Mouse (Mus musculus) intestine, postnatal 0 days (tissue): ENCODE measurements around the gene Nbea. TPM values are rescaled to one million over a fixed set of nuclear protein-coding genes. Genes with fewer than 3 reads are reported as not detected.

Source experiments
- ATAC-seq: fragments of 200-750 bp; cut with Nextera tagmentation; 2 replicates; pipeline ENCODE4 v1.8.0; 2017; ENCODE audit warnings: mild to moderate bottlenecking, moderate TSS enrichment, moderate library complexity
- H3K27ac ChIP-seq: fragments of 300-500 bp; sonication (generic); 2 replicates; pipeline ENCODE4 v1.5.1; 2014; ENCODE audit warnings: mild to moderate bottlenecking, low read depth, low read length, moderate library complexity
- H3K27me3 ChIP-seq: fragments of 300-500 bp; sonication (generic); replicated peaks from 2 replicates; pipeline ENCODE4 v1.6.1; 2014; ENCODE audit warnings: low read length, mixed read lengths; ENCODE audit not compliant: control insufficient read depth, insufficient read depth
- H3K36me3 ChIP-seq: fragments of 300-500 bp; sonication (generic); 2 replicates; pipeline ENCODE4 v1.6.1; 2014; ENCODE audit warnings: mild to moderate bottlenecking, moderate library complexity; ENCODE audit not compliant: control insufficient read depth, insufficient read depth
- H3K4me1 ChIP-seq: fragments of 300-500 bp; sonication (generic); replicated peaks from 2 replicates; pipeline ENCODE4 v1.6.1; 2014; ENCODE audit warnings: antibody characterized with exemption, low read length, mixed read lengths; ENCODE audit not compliant: control insufficient read depth, insufficient read depth
- H3K4me2 ChIP-seq: fragments of 300-500 bp; sonication (generic); replicated peaks from 2 replicates; pipeline ENCODE4 v1.6.1; 2014; ENCODE audit warnings: low read depth, mild to moderate bottlenecking, moderate library complexity
- H3K4me3 ChIP-seq: fragments of 300-500 bp; sonication (generic); 2 replicates; pipeline ENCODE4 v1.5.1; 2014; ENCODE audit warnings: low read depth, low read length
- H3K9ac ChIP-seq: fragments of 300-500 bp; sonication (generic); 2 replicates; pipeline ENCODE4 v1.6.1; 2014; ENCODE audit warnings: mild to moderate bottlenecking, low read depth, low read length
- H3K9me3 ChIP-seq: fragments of 300-500 bp; sonication (generic); 2 replicates; pipeline ENCODE4 v1.6.1; 2016; ENCODE audit warnings: mixed run types; ENCODE audit not compliant: control insufficient read depth
- CTCF ChIP-seq: sonication (generic); IDR thresholded peaks from 2 replicates; pipeline ENCODE4 v1.5.1; 2016; ENCODE audit warnings: low read depth, mild to moderate bottlenecking, control low read depth, antibody characterized with exemption, moderate library complexity
- WGBS: fragments of 180-500 bp; shearing (Covaris S2); extraction: QIAGEN DNeasy Blood & Tissue Kit; methylation state at CpG from one replicate; pipeline ENCODE4 v1.1.7; 2014; 5-methylcytosine and 5-hydroxymethylcytosine counted together
- polyA plus RNA-seq: library from polyadenylated mRNA; unstranded; fragments of >200 nt; fragmentation: Nextera tagmentation; extraction: Ambion mirVana; gene quantifications from 2 replicates; pipeline ENCODE4 v1.2.1, GENCODE M21; 2015

The Nbea gene
- polyA plus RNA-seq, 1 experiment from 2014 or later = 4.2 TPM

- 0 out of 2 replicates have a peak, but pooled peaks cover 4% of the 10 kb centered on the region for H3K4me1 ChIP-seq
- H3K27me3 ChIP-seq = peaks cover 10% of the 10 kb centered on the region; the same call in 1 of the 2 replicates
- ATAC-seq = peak; percentile 54
- peak overlapping the region; percentile 74 for H3K9ac ChIP-seq
- peak overlapping the region; percentile 94 for H3K4me2 ChIP-seq
- H3K4me3 ChIP-seq = peak overlapping the region; percentile 94
- H3K27ac ChIP-seq = peak overlapping the region; percentile 73
- no peak for TF ChIP-seq CTCF
- no peaks in the 10 kb centered on the region for H3K9me3 ChIP-seq
- WGBS = 2% methylated on average over 23 of the region's 61 CpGs
- H3K36me3 ChIP-seq = no peaks in the 10 kb centered on the region
Observed at GRCm38 (mm10) chr3:56182371-56183158, 936 bp downstream of the Nbea start.

- no peak overlapping the region for H3K27ac ChIP-seq
- peak overlapping the region; percentile 94 for H3K4me2 ChIP-seq
- 29% methylated on average over 4 of the region's 4 CpGs for WGBS
- peak overlapping the region; percentile 94 for H3K4me3 ChIP-seq
- H3K4me1 ChIP-seq = 0 out of 2 replicates have a peak, but pooled peaks cover 4% of the 10 kb centered on the region
- no peaks in the 10 kb centered on the region for H3K9me3 ChIP-seq
- H3K9ac ChIP-seq = no peak overlapping the region
- no peak for TF ChIP-seq CTCF
- H3K27me3 ChIP-seq = peaks cover 10% of the 10 kb centered on the region; the same call in 1 of the 2 replicates
- H3K36me3 ChIP-seq = no peaks in the 10 kb centered on the region
- no peak for ATAC-seq
Observed at GRCm38 (mm10) chr3:56181991-56182370, 1.5 kb downstream of the Nbea start.

GRCm38 (mm10) chr3:56181025-56181424 lies 2.5 kb downstream of the Nbea start:
- no peak for ATAC-seq
- Histone ChIP-seq H3K27me3 (peaks cover 10% of the 10 kb centered on the region; the same call in 1 of the 2 replicates), H3K36me3 (no peaks in the 10 kb centered on the region), H3K4me3 (no peak overlapping the region), H3K4me1 (0 out of 2 replicates have a peak, but pooled peaks cover 4% of the 10 kb centered on the region), H3K4me2 (no peak overlapping the region), H3K9me3 (no peaks in the 10 kb centered on the region), H3K27ac (no peak overlapping the region), H3K9ac (no peak overlapping the region)
- 58% methylated on average over 3 of the region's 3 CpGs for WGBS
- TF ChIP-seq CTCF = no peak

GRCm38 (mm10) chr3:56157864-56158263 lies 25.6 kb downstream of the Nbea start:
- Histone ChIP-seq H3K4me2 (no peak overlapping the region), H3K4me3 (no peak overlapping the region), H3K4me1 (no peaks in the 10 kb centered on the region), H3K27me3 (no peaks in the 10 kb centered on the region), H3K36me3 (no peaks in the 10 kb centered on the region), H3K9ac (no peak overlapping the region), H3K9me3 (no peaks in the 10 kb centered on the region), H3K27ac (no peak overlapping the region)
- 95% methylated on average over 2 of the region's 2 CpGs for WGBS
- TF ChIP-seq CTCF = no peak
- ATAC-seq = no peak

GRCm38 (mm10) chr3:56126674-56127073 lies 56.8 kb downstream of the Nbea start:
- H3K4me2 ChIP-seq = no peak overlapping the region
- TF ChIP-seq CTCF = no peak

GRCm38 (mm10) chr3:56116647-56117046 lies 66.9 kb downstream of the Nbea start:
- no peaks in the 10 kb centered on the region for H3K27me3 ChIP-seq
- H3K36me3 ChIP-seq = no peaks in the 10 kb centered on the region
- H3K9ac ChIP-seq = no peak overlapping the region
- H3K4me3 ChIP-seq = no peak overlapping the region
- H3K4me1 ChIP-seq = no peaks in the 10 kb centered on the region
- H3K4me2 ChIP-seq = no peak overlapping the region
- no peak for TF ChIP-seq CTCF
- no peaks in the 10 kb centered on the region for H3K9me3 ChIP-seq
- H3K27ac ChIP-seq = no peak overlapping the region
- no peak for ATAC-seq

More at GRCm38 (mm10) chr3:56126674-56127073, 56.8 kb downstream of the Nbea start:
- Histone ChIP-seq H3K9ac (no peak overlapping the region), H3K4me1 (no peaks in the 10 kb centered on the region), H3K27ac (no peak overlapping the region), H3K9me3 (no peaks in the 10 kb centered on the region), H3K36me3 (no peaks in the 10 kb centered on the region), H3K4me3 (no peak overlapping the region), H3K27me3 (no peaks in the 10 kb centered on the region)
- 67% methylated on average over 3 of the region's 3 CpGs for WGBS
- no peak for ATAC-seq
